Mouse (Mus musculus): ENCODE data around the gene Kat5. TPM values are rescaled to one million over a fixed set of nuclear protein-coding genes. Genes with fewer than 3 reads are reported as not detected.

The Kat5 gene
- polyA plus RNA-seq, 1 experiment, result 163 TPM

GRCm38 (mm10) chr19:5559229-5559628 is 50.8 kb downstream of the Kat5 start:
- no peak for DNase-seq (ENCODE audit: low read depth)
- TF ChIP-seq POLR2A (IDR thresholded peaks at IDR 0.05; ENCODE audit: borderline replicate concordance, extremely low read depth, insufficient read depth, insufficient read length, poor library complexity, severe bottlenecking) (no peak), CTCF (IDR thresholded peaks at IDR 0.05; ENCODE audit: borderline replicate concordance, extremely low read depth, insufficient read depth, insufficient read length) (no peak)

GRCm38 (mm10) chr19:5558770-5559169 is 51.3 kb downstream of the Kat5 start:
- TF ChIP-seq POLR2A (IDR thresholded peaks at IDR 0.05; ENCODE audit: borderline replicate concordance, extremely low read depth, insufficient read depth, insufficient read length, poor library complexity, severe bottlenecking) (no peak), CTCF (IDR thresholded peaks at IDR 0.05; ENCODE audit: borderline replicate concordance, extremely low read depth, insufficient read depth, insufficient read length) (no peak)

GRCm38 (mm10) chr19:5558169-5558568 is 51.9 kb downstream of the Kat5 start:
- no peak for DNase-seq (ENCODE audit: low read depth)
- TF ChIP-seq POLR2A (IDR thresholded peaks at IDR 0.05; ENCODE audit: borderline replicate concordance, extremely low read depth, insufficient read depth, insufficient read length, poor library complexity, severe bottlenecking), result no peak
- no peak for TF ChIP-seq CTCF (IDR thresholded peaks at IDR 0.05; ENCODE audit: borderline replicate concordance, extremely low read depth, insufficient read depth, insufficient read length)

More at GRCm38 (mm10) chr19:5558770-5559169, 51.3 kb downstream of the Kat5 start:
- no peak for DNase-seq (ENCODE audit: low read depth)

GRCm38 (mm10) chr19:5554212-5554611 is 55.8 kb downstream of the Kat5 start:
- no peak for DNase-seq (ENCODE audit: low read depth)
- no peak for TF ChIP-seq POLR2A (IDR thresholded peaks at IDR 0.05; ENCODE audit: borderline replicate concordance, extremely low read depth, insufficient read depth, insufficient read length, poor library complexity, severe bottlenecking)
- TF ChIP-seq CTCF (IDR thresholded peaks at IDR 0.05; ENCODE audit: borderline replicate concordance, extremely low read depth, insufficient read depth, insufficient read length), result no peak

- TF ChIP-seq CTCF (IDR thresholded peaks at IDR 0.05; ENCODE audit: borderline replicate concordance, extremely low read depth, insufficient read depth, insufficient read length) (no peak), POLR2A (IDR thresholded peaks at IDR 0.05; ENCODE audit: borderline replicate concordance, extremely low read depth, insufficient read depth, insufficient read length, poor library complexity, severe bottlenecking) (no peak)
- no peak for DNase-seq (ENCODE audit: low read depth)
Measured at GRCm38 (mm10) chr19:5553802-5554201, 56.2 kb downstream of the Kat5 start.

Other genes with a start within 250 kb of the Kat5 start
- 37.2 and 38.4 TPM in 2 replicates for gene Eif1ad, start 243.5 kb downstream of the Kat5 start, polyA plus RNA-seq (2012; rRNA removed)
- gene Banf1, start 243.1 kb downstream of the Kat5 start, polyA plus RNA-seq (2012; rRNA removed), result 181 and 258 TPM in 2 replicates
- gene Sart1, start 221.5 kb downstream of the Kat5 start, polyA plus RNA-seq (2012; rRNA removed), result 40.9 and 65.0 TPM in 2 replicates
- gene Tsga10ip, start 207.7 kb downstream of the Kat5 start, polyA plus RNA-seq (2012; rRNA removed), result 0.04 and 0.20 TPM in 2 replicates
- gene Drap1, start 185.3 kb downstream of the Kat5 start, polyA plus RNA-seq (2012; rRNA removed), result 224 and 257 TPM in 2 replicates
- 86.4 and 106 TPM in 2 replicates for gene AI837181, start 185.1 kb downstream of the Kat5 start, polyA plus RNA-seq (2012; rRNA removed)
- not detected in 2 replicates for gene Fosl1, start 162.7 kb downstream of the Kat5 start, polyA plus RNA-seq (2012; rRNA removed)
- gene Ccdc85b, start 152.3 kb downstream of the Kat5 start, polyA plus RNA-seq (2012; rRNA removed), result 9.6 and 12.1 TPM in 2 replicates
- gene Fibp, start 149.6 kb downstream of the Kat5 start, polyA plus RNA-seq (2012; rRNA removed), result 179 and 266 TPM in 2 replicates
- 2.9 and 3.7 TPM in 2 replicates for gene Ctsw, start 141.7 kb downstream of the Kat5 start, polyA plus RNA-seq (2012; rRNA removed)
- gene Efemp2, start 136.3 kb downstream of the Kat5 start, polyA plus RNA-seq (2012; rRNA removed), result 47.7 and 58.5 TPM in 2 replicates
- 46.4 and 73.2 TPM in 2 replicates for gene Mus81, start 121.8 kb downstream of the Kat5 start, polyA plus RNA-seq (2012; rRNA removed)
- 1,637 and 1,665 TPM in 2 replicates for gene Cfl1, start 119.8 kb downstream of the Kat5 start, polyA plus RNA-seq (2012; rRNA removed)
- gene 1700020D05Rik, start 106.5 kb downstream of the Kat5 start, polyA plus RNA-seq (2012; rRNA removed), result 2.5 and 4.7 TPM in 2 replicates
- gene Snx32, start 99.7 kb downstream of the Kat5 start, polyA plus RNA-seq (2012; rRNA removed), result 92.3 and 123 TPM in 2 replicates
- 0.31 and 0.42 TPM in 2 replicates for gene Ovol1, start 49.6 kb downstream of the Kat5 start, polyA plus RNA-seq (2012; rRNA removed)
- gene Ap5b1, start 42.2 kb downstream of the Kat5 start, polyA plus RNA-seq (2012; rRNA removed), result 2.6 and 4.5 TPM in 2 replicates
- 62.0 and 111 TPM in 2 replicates for gene Rnaseh2c, start 8.4 kb downstream of the Kat5 start, polyA plus RNA-seq (2012; rRNA removed)
- 44.7 and 47.0 TPM in 2 replicates for gene Rela, start 27.2 kb upstream of the Kat5 start, polyA plus RNA-seq (2012; rRNA removed)
- gene Sipa1, start 53.5 kb upstream of the Kat5 start, polyA plus RNA-seq (2012; rRNA removed), result 30.8 and 32.5 TPM in 2 replicates
- gene Map3k11, start 78.5 kb upstream of the Kat5 start, polyA plus RNA-seq (2012; rRNA removed), result 21.6 and 22.9 TPM in 2 replicates
- 95.9 and 120 TPM in 2 replicates for gene Pcnx3, start 78.7 kb upstream of the Kat5 start, polyA plus RNA-seq (2012; rRNA removed)
- gene Kcnk7, start 94.1 kb upstream of the Kat5 start, polyA plus RNA-seq (2012; rRNA removed), result 0.13 TPM in 1 of 2 replicates, not detected in the other
- 18.3 and 20.4 TPM in 2 replicates for gene Ehbp1l1, start 116.1 kb upstream of the Kat5 start, polyA plus RNA-seq (2012; rRNA removed)
- 258 and 404 TPM in 2 replicates for gene Fam89b, start 119.4 kb upstream of the Kat5 start, polyA plus RNA-seq (2012; rRNA removed)
- 52.1 and 70.3 TPM in 2 replicates for gene Ltbp3, start 130.7 kb upstream of the Kat5 start, polyA plus RNA-seq (2012; rRNA removed)
- 130 and 153 TPM in 2 replicates for gene Scyl1, start 161.2 kb upstream of the Kat5 start, polyA plus RNA-seq (2012; rRNA removed)

All from brain, embryonic 14.5 days (tissue).